Mouse (Mus musculus): Measurements from ENCODE around the gene Plpp3. TPM values are rescaled to one million over a fixed set of nuclear protein-coding genes. Genes with fewer than 3 reads are reported as not detected.
A peak's percentile ranks its signal among the peaks of the same experiment; 100 is the strongest.

The Plpp3 gene
- polyA plus RNA-seq, 1 experiment from 2014 or later: 14.2 TPM

DNA sequence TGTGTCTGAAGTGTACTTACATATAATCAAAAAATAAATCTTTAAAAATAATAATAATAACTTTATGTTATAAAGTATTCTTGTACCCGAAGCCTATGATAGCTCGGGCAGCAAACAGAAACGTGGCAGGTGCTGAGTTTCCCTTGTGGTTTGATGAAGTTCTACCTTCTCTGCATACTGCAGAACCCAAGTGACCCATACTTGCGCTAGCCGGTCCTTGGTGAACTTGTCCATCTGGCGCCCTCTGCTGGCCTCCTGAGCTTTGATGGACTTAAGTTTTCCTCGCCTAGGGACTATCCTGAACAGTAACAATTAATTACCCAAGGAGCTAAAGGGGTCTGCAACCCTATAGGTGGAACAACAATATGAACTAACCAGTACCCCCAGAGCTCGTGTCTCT is 34.7 kb upstream of the Plpp3 start:
- H3K4me3 ChIP-seq (replicated peaks): no peak overlapping the region
- no peaks in the 10 kb centered on the region for H3K4me1 ChIP-seq (replicated peaks)
- no peaks in the 10 kb centered on the region for H3K27me3 ChIP-seq
- no peak overlapping the region for H3K27ac ChIP-seq (replicated peaks)
- no peaks in the 10 kb centered on the region for H3K9me3 ChIP-seq (replicated peaks)
- H3K36me3 ChIP-seq (replicated peaks): no peaks in the 10 kb centered on the region
- ATAC-seq (ENCODE audit: insufficient read depth): no peak
- no peak overlapping the region for H3K4me2 ChIP-seq
- H3K9ac ChIP-seq: no peak overlapping the region
- WGBS (ENCODE audit: insufficient replicate concordance): 29% methylated on average over 8 of the region's 8 CpGs

GRCm38 (mm10) chr4:105129212-105129611 is 27.9 kb upstream of the Plpp3 start:
- no peak for ATAC-seq (ENCODE audit: insufficient read depth)
- no peak overlapping the region for H3K9ac ChIP-seq
- H3K27me3 ChIP-seq: no peaks in the 10 kb centered on the region
- H3K9me3 ChIP-seq (replicated peaks): no peaks in the 10 kb centered on the region
- H3K4me2 ChIP-seq: no peak overlapping the region
- H3K4me1 ChIP-seq (replicated peaks): no peaks in the 10 kb centered on the region
- WGBS (ENCODE audit: insufficient replicate concordance): 61% methylated on average over 7 of the region's 7 CpGs
- H3K36me3 ChIP-seq (replicated peaks): no peaks in the 10 kb centered on the region
- no peak overlapping the region for H3K27ac ChIP-seq (replicated peaks)
- no peak overlapping the region for H3K4me3 ChIP-seq (replicated peaks)

DNA sequence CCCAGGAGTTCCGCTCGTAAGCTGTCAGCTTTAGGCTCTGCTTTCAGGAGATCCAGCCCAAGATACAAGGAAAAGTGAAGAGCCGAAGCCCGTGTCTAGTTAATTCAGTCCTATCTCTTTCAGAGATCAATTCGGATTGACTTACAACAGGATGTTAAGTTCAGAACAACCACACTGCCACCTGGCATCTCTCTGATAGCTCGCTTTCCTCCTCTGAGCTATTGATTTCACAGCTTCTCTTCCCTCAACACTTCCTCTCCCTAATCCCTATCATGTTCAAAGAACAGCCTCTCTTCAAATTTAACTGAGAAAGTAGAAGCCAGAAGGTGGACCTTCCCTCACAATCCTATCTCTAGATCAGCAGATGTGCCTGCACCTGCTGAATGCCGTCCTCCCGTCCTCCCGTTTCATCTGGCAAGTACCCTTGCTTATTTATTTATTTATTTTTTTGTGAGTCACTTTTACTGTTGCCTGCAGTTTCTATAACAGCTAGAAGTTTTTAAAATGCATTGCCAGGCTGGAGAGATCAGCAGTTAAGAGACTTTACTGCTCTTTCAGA is 25.3 kb upstream of the Plpp3 start:
- no peak for ATAC-seq (ENCODE audit: insufficient read depth)
- no peak overlapping the region for H3K4me2 ChIP-seq
- H3K27me3 ChIP-seq: no peaks in the 10 kb centered on the region
- H3K4me1 ChIP-seq (replicated peaks): no peaks in the 10 kb centered on the region
- 42% methylated on average over 9 of the region's 9 CpGs for WGBS (ENCODE audit: insufficient replicate concordance)
- no peaks in the 10 kb centered on the region for H3K9me3 ChIP-seq (replicated peaks)
- no peaks in the 10 kb centered on the region for H3K36me3 ChIP-seq (replicated peaks)
- no peak overlapping the region for H3K4me3 ChIP-seq (replicated peaks)
- H3K27ac ChIP-seq (replicated peaks): no peak overlapping the region
- no peak overlapping the region for H3K9ac ChIP-seq

DNA sequence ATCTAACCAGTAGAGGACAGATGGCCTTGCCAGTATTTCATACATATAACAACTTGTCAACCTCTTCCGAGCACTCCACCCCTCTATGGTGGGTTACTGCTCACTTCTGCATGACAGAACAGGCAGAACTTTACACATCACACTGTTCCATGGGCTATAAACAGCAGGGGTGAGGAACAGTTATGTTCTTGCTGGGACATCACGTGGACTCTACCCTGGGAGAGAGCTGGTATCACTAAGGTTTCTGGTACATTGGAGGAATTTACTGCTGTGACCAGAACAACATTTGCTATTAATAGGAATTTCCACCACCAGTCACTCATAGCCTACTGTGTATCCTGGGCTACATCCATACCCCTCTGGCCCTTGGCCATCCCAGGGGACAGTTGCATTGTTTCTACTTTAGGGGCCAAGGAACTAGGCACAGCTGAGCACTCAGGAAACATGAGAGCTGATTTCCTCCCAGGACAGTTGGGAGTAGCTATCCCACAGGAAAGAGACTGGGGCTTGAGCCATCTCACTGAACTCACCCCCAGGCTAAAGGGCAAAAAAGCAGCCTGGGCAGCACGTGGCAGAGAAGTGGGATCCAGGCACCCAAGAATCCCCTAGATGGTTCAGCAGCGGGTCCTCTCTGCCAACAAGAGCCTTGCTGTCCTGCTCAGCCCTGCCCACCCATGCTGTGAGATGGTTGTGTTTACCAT is 23.6 kb upstream of the Plpp3 start:
- no peak for ATAC-seq (ENCODE audit: insufficient read depth)
- Histone ChIP-seq H3K4me2 (no peak overlapping the region), H3K9ac (no peak overlapping the region), H3K27ac (replicated peaks) (no peak overlapping the region), H3K9me3 (replicated peaks) (no peaks in the 10 kb centered on the region), H3K36me3 (replicated peaks) (no peaks in the 10 kb centered on the region), H3K4me3 (replicated peaks) (no peak overlapping the region), H3K27me3 (no peaks in the 10 kb centered on the region), H3K4me1 (replicated peaks) (no peaks in the 10 kb centered on the region)
- WGBS (ENCODE audit: insufficient replicate concordance): 58% methylated on average over 4 of the region's 4 CpGs

GRCm38 (mm10) chr4:105149492-105149891 is 7.7 kb upstream of the Plpp3 start:
- 55% methylated on average over 7 of the region's 7 CpGs for WGBS (ENCODE audit: insufficient replicate concordance)
- Histone ChIP-seq H3K27ac (replicated peaks) (no peak overlapping the region), H3K9me3 (replicated peaks) (no peaks in the 10 kb centered on the region), H3K36me3 (replicated peaks) (no peaks in the 10 kb centered on the region), H3K4me3 (replicated peaks) (no peak overlapping the region), H3K27me3 (no peaks in the 10 kb centered on the region), H3K4me1 (replicated peaks) (no peaks in the 10 kb centered on the region), H3K4me2 (no peak overlapping the region), H3K9ac (no peak overlapping the region)
- ATAC-seq (ENCODE audit: insufficient read depth): no peak

GRCm38 (mm10) chr4:105151911-105152690 is 5.0 kb upstream of the Plpp3 start:
- Histone ChIP-seq H3K4me1 (replicated peaks) (no peaks in the 10 kb centered on the region), H3K4me3 (replicated peaks) (no peak overlapping the region), H3K9ac (no peak overlapping the region), H3K36me3 (replicated peaks) (no peaks in the 10 kb centered on the region), H3K9me3 (replicated peaks) (no peaks in the 10 kb centered on the region), H3K4me2 (no peak overlapping the region), H3K27ac (replicated peaks) (no peak overlapping the region), H3K27me3 (peaks cover 9% of the 10 kb centered on the region)
- no peak for ATAC-seq (ENCODE audit: insufficient read depth)
- WGBS (ENCODE audit: insufficient replicate concordance): 40% methylated on average over 14 of the region's 14 CpGs

DNA sequence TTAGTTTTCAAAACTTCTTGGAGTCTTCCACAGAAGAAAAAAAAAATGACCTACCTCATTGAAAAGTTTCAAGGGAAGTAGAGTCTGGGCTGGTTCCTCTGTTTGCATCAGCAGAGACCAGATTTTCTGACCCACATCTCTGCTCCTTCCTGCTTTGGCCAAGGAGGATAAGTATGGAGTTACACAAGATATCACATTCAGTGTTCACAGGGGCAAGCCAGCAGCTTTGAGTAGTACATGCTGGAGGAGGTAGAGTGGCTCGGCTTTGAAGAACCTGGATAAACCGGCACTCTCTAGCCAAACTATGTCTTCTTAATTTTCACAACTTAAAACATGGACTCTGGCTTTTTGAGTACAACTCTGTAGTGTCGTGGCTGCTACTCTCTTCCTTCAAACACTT is 3.9 kb upstream of the Plpp3 start:
- no peak for ATAC-seq (ENCODE audit: insufficient read depth)
- Histone ChIP-seq H3K27me3 (peaks cover 21% of the 10 kb centered on the region), H3K9me3 (replicated peaks) (no peaks in the 10 kb centered on the region), H3K4me1 (replicated peaks) (no peaks in the 10 kb centered on the region), H3K27ac (replicated peaks) (no peak overlapping the region), H3K4me3 (replicated peaks) (no peak overlapping the region), H3K9ac (no peak overlapping the region), H3K36me3 (replicated peaks) (no peaks in the 10 kb centered on the region), H3K4me2 (no peak overlapping the region)
- WGBS (ENCODE audit: insufficient replicate concordance): 61% methylated on average over 3 of the region's 3 CpGs

DNA sequence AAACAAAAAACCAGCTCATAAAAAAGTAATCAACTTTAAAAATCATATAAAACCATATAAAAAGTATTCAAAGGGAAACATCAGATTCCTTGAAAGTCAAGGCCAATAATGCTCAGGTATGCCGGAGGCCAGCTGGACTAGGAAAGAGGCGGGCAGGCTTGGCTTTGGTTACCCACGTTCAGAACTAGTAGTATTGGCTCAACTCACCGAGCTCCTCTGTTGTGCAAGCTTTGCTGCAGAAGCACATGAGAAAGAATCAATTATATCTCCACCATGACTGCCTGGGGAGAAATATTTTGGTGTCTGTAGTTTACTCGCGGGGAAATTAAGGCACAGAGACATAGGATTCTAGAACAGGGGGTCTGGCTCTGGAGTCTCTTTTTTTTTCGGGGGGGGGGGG is 866 bp upstream of the Plpp3 start:
- Histone ChIP-seq H3K27me3 (peaks cover 37% of the 10 kb centered on the region), H3K36me3 (replicated peaks) (no peaks in the 10 kb centered on the region), H3K9me3 (replicated peaks) (no peaks in the 10 kb centered on the region), H3K4me1 (replicated peaks) (no peaks in the 10 kb centered on the region), H3K4me2 (no peak overlapping the region), H3K27ac (replicated peaks) (no peak overlapping the region), H3K9ac (no peak overlapping the region), H3K4me3 (replicated peaks) (no peak overlapping the region)
- ATAC-seq (ENCODE audit: insufficient read depth): no peak
- 55% methylated on average over 7 of the region's 7 CpGs for WGBS (ENCODE audit: insufficient replicate concordance)

- ATAC-seq (ENCODE audit: insufficient read depth): no peak
- peak overlapping the region; percentile 62 for H3K4me3 ChIP-seq (replicated peaks)
- peak overlapping the region; percentile 60 for H3K4me2 ChIP-seq
- H3K9me3 ChIP-seq (replicated peaks): no peaks in the 10 kb centered on the region
- peak overlapping the region; percentile 75; the same call in 1 of the 2 replicates for H3K27ac ChIP-seq (replicated peaks)
- no peak overlapping the region for H3K9ac ChIP-seq
- H3K36me3 ChIP-seq (replicated peaks): no peaks in the 10 kb centered on the region
- under 1% methylated on average over 4 of the region's 4 CpGs for WGBS (ENCODE audit: insufficient replicate concordance)
- peaks cover 37% of the 10 kb centered on the region for H3K27me3 ChIP-seq
- no peaks in the 10 kb centered on the region for H3K4me1 ChIP-seq (replicated peaks)
Measured at GRCm38 (mm10) chr4:105156955-105157275, 232 bp upstream of the Plpp3 start.

DNA sequence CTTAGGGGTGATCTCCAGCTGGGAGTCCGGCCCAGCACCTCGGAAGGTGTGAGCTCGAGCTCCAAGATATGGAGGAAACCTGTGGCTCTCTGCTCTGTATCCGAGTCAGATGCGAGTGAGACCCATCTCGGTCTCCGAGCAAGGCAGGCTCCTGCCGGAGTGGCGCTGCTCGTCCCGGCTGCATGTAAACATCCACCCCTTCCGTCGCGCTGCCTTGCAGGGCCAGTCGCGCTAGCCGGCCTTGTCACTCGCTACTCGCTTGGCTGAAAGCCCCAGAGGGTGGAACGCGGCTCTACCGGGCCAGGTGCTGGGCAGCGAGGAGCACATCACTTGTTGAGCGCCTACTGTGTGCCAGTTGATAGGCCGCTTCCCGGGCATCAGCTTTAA is 1.0 kb downstream of the Plpp3 start:
- WGBS (ENCODE audit: insufficient replicate concordance): 0% methylated on average over 26 of the region's 26 CpGs
- Histone ChIP-seq H3K9ac (peak overlapping the region; percentile 49), H3K36me3 (replicated peaks) (no peaks in the 10 kb centered on the region), H3K27ac (replicated peaks) (peak overlapping the region; percentile 75), H3K9me3 (replicated peaks) (no peaks in the 10 kb centered on the region), H3K4me3 (replicated peaks) (peak overlapping the region; percentile 62), H3K27me3 (peaks cover 37% of the 10 kb centered on the region), H3K4me2 (peak overlapping the region; percentile 60), H3K4me1 (replicated peaks) (0 out of 2 replicates have a peak, but pooled peaks cover 4% of the 10 kb centered on the region)
- peak; percentile 46; the same call in 1 of the 2 replicates for ATAC-seq (ENCODE audit: insufficient read depth)
